Mouse (Mus musculus) midbrain, embryonic 14.5 days (tissue): ENCODE results near the gene Sh3yl1. TPM values are rescaled to one million over a fixed set of nuclear protein-coding genes. Genes with fewer than 3 reads are reported as not detected.

Experiments
- ATAC-seq: fragments of 200-750 bp; cut with Nextera tagmentation; 2 replicates; pipeline ENCODE4 v1.8.0; 2017; ENCODE audit warnings: moderate number of reproducible peaks, moderate library complexity; ENCODE audit not compliant: low FRiP score, low TSS enrichment
- DNase-seq: peaks from one replicate; pipeline ENCODE4 v3.0.0-alpha.2; 2015
- H3K27ac ChIP-seq: fragments of 300-500 bp; sonication (generic); replicated peaks from 2 replicates; pipeline ENCODE4 v1.5.1; 2014; ENCODE audit warnings: mild to moderate bottlenecking, low read depth, low read length, moderate library complexity
- H3K27me3 ChIP-seq: fragments of 300-500 bp; sonication (generic); 2 replicates; pipeline ENCODE4 v1.6.1; 2014; ENCODE audit warnings: low read length, control low read depth, mixed read lengths; ENCODE audit not compliant: control insufficient read depth, insufficient read depth
- H3K36me3 ChIP-seq: fragments of 300-500 bp; sonication (generic); 2 replicates; pipeline ENCODE4 v1.6.1; 2014; ENCODE audit warnings: low read length, control low read depth; ENCODE audit not compliant: control insufficient read depth, insufficient read depth
- H3K4me1 ChIP-seq: fragments of 300-500 bp; sonication (generic); 2 replicates; pipeline ENCODE4 v1.6.1; 2014; ENCODE audit warnings: mild to moderate bottlenecking, antibody characterized with exemption, low read length, control low read depth; ENCODE audit not compliant: control insufficient read depth, insufficient read depth
- H3K4me2 ChIP-seq: fragments of 300-500 bp; sonication (generic); 2 replicates; pipeline ENCODE4 v1.6.1; 2014; ENCODE audit warnings: mild to moderate bottlenecking, low read length, moderate library complexity
- H3K4me3 ChIP-seq: fragments of 300-500 bp; sonication (generic); replicated peaks from 2 replicates; pipeline ENCODE4 v1.5.1; 2014; ENCODE audit warnings: low read depth, low read length
- H3K9ac ChIP-seq: fragments of 300-500 bp; sonication (generic); replicated peaks from 2 replicates; pipeline ENCODE4 v1.6.1; 2014; ENCODE audit warnings: mild to moderate bottlenecking, low read length, moderate library complexity
- H3K9me3 ChIP-seq: fragments of 300-500 bp; sonication (generic); 2 replicates; pipeline ENCODE4 v1.6.1; 2016; ENCODE audit warnings: low read length, control low read depth, mixed read lengths; ENCODE audit not compliant: control insufficient read depth
- WGBS: fragments of 180-500 bp; shearing (Covaris S2); extraction: QIAGEN DNeasy Blood & Tissue Kit; methylation state at CpG from one replicate; pipeline ENCODE4 v1.1.7; 2014; 5-methylcytosine and 5-hydroxymethylcytosine counted together
- polyA plus RNA-seq: library from polyadenylated mRNA; unstranded; fragments of >200 nt; fragmentation: Nextera tagmentation; extraction: Ambion mirVana; gene quantifications from 2 replicates; pipeline ENCODE4 v1.2.1, GENCODE M21; 2014

Sh3yl1 gene
- polyA plus RNA-seq, 1 experiment from 2014 or later = 47.5 TPM

DNA sequence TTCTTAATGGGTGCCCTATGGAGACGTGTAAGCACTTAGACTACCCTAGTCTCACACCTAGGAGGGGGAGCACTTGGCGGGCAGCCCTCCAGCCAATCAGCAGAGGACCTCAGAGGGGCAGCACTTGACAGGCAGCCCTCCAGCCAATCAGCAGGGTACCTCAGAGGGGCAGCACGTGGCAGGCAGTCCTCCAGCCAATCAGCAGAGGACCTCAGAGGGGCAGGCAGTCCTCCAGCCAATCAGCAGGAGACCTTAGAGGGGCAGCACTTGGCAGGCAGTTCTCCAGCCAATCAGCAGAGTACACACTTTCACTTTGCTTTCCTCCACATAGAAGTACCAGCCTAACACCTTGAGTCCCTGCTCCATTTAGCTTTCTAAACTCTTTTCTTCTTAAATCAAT, 10.9 kb downstream of the Sh3yl1 start:
- no peak for DNase-seq
- Histone ChIP-seq H3K27ac (no peak overlapping the region), H3K27me3 (no peaks in the 10 kb centered on the region), H3K36me3 (peaks cover 15% of the 10 kb centered on the region), H3K9me3 (no peaks in the 10 kb centered on the region), H3K4me3 (no peak overlapping the region), H3K4me1 (no peaks in the 10 kb centered on the region), H3K4me2 (no peak overlapping the region), H3K9ac (no peak overlapping the region)
- no peak for ATAC-seq
- 93% methylated on average over 3 of the region's 3 CpGs for WGBS

- no peak for ATAC-seq
Measured at GRCm38 (mm10) chr12:30928182-30928581, 16.7 kb downstream of the Sh3yl1 start.

DNA sequence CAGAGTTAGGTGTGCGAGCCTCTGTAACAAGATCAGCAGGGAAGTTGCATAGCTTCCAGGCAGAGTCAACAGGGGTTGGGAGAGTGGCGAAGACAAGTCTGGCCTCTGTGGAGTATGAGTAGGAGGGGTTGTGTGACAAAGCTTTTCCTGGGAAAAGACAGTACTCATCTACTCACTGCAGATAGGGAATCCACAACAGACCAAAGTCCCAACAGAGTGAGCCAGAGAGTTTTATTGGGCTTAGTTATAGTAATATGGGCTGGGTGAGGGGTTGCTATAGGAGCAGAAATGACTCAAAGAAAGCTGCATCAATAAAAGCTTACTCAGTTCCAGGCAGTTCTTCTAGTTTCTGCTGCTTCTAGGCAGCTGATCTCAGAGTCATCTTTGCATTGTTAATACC, 21.8 kb downstream of the Sh3yl1 start:
- Histone ChIP-seq H3K9ac (no peak overlapping the region), H3K27ac (no peak overlapping the region), H3K9me3 (no peaks in the 10 kb centered on the region), H3K4me1 (no peaks in the 10 kb centered on the region), H3K27me3 (no peaks in the 10 kb centered on the region), H3K4me2 (no peak overlapping the region), H3K4me3 (no peak overlapping the region), H3K36me3 (peaks cover under 1% of the 10 kb centered on the region; the same call in 1 of the 2 replicates)
- WGBS = 88% methylated on average over 2 of the region's 2 CpGs
- no peak for DNase-seq
- ATAC-seq = no peak

More at GRCm38 (mm10) chr12:30928182-30928581, 16.7 kb downstream of the Sh3yl1 start:
- H3K4me2 ChIP-seq = no peak overlapping the region
- no peaks in the 10 kb centered on the region for H3K4me1 ChIP-seq
- H3K9ac ChIP-seq = no peak overlapping the region
- no peak for DNase-seq
- no peak overlapping the region for H3K4me3 ChIP-seq
- peaks cover 21% of the 10 kb centered on the region for H3K36me3 ChIP-seq
- H3K27me3 ChIP-seq = no peaks in the 10 kb centered on the region
- H3K27ac ChIP-seq = no peak overlapping the region
- 89% methylated on average over 6 of the region's 6 CpGs for WGBS
- H3K9me3 ChIP-seq = no peaks in the 10 kb centered on the region

DNA sequence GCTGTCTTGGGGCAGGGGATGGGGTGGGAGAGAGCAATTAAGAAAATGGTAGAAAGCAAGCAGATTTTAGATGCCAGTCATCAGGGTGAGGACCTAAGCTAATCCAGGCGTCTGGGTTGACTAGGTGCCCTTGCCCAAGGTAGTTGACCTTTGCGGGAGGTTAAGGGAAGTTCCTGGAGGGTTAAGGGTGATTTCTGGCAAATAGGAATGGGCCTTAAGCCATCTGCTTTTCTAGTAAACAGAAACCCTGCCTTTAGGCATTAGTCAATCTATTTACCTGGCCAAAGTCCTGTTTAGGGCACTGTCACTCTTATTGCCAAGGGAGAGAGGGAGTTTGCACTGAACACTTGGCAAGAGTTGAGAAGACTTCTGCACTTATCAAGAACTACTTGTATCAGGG, 25.4 kb downstream of the Sh3yl1 start:
- H3K27ac ChIP-seq = no peak overlapping the region
- no peak overlapping the region for H3K4me2 ChIP-seq
- WGBS = 79% methylated on average over 2 of the region's 2 CpGs
- DNase-seq (no peak), ATAC-seq (no peak)
- H3K4me1 ChIP-seq = no peaks in the 10 kb centered on the region
- no peak overlapping the region for H3K4me3 ChIP-seq
- peaks cover 27% of the 10 kb centered on the region for H3K36me3 ChIP-seq
- no peaks in the 10 kb centered on the region for H3K9me3 ChIP-seq
- H3K27me3 ChIP-seq = no peaks in the 10 kb centered on the region
- no peak overlapping the region for H3K9ac ChIP-seq

DNA sequence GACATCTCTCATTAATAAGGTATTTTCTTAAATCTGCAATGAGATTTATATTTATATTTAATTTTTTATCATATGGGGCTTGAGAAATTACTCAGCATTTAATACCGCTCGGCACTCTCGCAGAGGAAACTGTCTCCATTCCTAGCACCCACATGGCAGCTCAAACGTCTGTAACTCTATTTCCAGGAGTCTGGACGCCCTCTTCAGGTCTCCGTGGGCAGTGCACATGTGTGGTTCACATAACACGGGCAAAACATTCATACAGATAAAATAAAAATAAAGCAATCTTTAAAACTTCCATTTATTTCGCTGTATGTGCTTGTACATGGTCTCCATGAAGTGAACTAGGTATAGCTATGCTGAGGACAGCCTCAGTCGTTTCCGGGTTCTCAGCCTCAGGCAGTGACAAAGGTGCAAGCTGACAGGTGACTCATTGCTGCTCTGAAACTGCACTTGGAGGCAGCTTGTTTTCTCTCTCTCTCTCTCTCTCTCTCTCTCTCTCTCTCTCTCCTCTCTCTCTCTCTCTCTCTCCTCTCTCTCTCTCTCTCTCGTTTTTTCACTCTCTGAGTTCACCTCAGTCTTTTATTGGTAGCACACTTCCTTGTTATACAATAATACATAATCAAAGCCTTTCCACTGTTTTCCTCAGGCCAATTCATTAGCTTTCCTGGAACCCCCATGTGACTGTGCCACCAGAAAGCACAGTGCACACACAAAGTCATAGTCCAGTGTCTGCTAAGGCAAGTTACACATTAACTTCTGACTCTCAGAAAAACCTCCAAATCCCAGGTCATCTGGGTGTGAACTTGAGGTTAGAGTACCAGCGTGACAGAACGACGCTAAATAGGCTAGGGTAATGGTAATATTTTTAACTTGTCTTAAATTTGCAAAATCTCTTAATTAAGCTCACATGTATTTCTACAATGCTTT, 31.9 kb downstream of the Sh3yl1 start:
- no peak for DNase-seq
- WGBS = 88% methylated on average over 14 of the region's 14 CpGs
- ATAC-seq = no peak

GRCm38 (mm10) chr12:30944197-30944596, 32.7 kb downstream of the Sh3yl1 start:
- H3K9me3 ChIP-seq = no peaks in the 10 kb centered on the region
- no peak for DNase-seq

More for the DNA sequence above, 31.9 kb downstream of the Sh3yl1 start:
- Histone ChIP-seq H3K4me1 (no peaks in the 10 kb centered on the region), H3K9ac (no peak overlapping the region), H3K9me3 (no peaks in the 10 kb centered on the region), H3K4me2 (no peak overlapping the region), H3K4me3 (no peak overlapping the region), H3K27ac (no peak overlapping the region), H3K27me3 (no peaks in the 10 kb centered on the region), H3K36me3 (peaks cover 48% of the 10 kb centered on the region)

DNA sequence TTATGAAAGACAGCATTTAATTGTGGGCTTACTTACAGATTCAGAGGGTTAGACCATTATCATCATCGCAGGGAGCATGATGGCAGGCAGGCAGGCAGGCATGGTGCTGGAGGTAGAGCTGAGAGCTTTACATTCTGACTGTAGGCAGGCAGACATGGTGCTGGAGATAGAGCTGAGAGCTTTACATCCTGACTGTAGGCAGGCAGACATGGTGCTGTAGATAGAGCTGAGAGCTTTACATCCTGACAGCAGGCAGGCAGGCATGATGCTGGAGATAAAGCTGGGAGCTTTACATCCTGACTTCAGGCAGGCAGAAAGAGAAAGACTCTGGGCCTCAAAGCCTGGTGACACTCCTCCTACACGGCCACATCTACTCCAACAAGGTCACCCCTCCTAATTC, 59.2 kb downstream of the Sh3yl1 start:
- Histone ChIP-seq H3K27me3 (no peaks in the 10 kb centered on the region), H3K4me2 (no peak overlapping the region), H3K36me3 (no peaks in the 10 kb centered on the region), H3K27ac (no peak overlapping the region), H3K4me1 (no peaks in the 10 kb centered on the region), H3K4me3 (no peak overlapping the region), H3K9ac (no peak overlapping the region), H3K9me3 (no peaks in the 10 kb centered on the region)
- WGBS = 78% methylated on average over 2 of the region's 2 CpGs
- no peak for DNase-seq
- no peak for ATAC-seq

More at GRCm38 (mm10) chr12:30944197-30944596, 32.7 kb downstream of the Sh3yl1 start:
- no peak for ATAC-seq
- H3K4me1 ChIP-seq = no peaks in the 10 kb centered on the region
- 56% methylated on average over 3 of the region's 3 CpGs for WGBS
- H3K27ac ChIP-seq = no peak overlapping the region
- H3K4me3 ChIP-seq = no peak overlapping the region
- H3K36me3 ChIP-seq = peaks cover 40% of the 10 kb centered on the region
- no peak overlapping the region for H3K9ac ChIP-seq
- H3K27me3 ChIP-seq = no peaks in the 10 kb centered on the region
- no peak overlapping the region for H3K4me2 ChIP-seq

GRCm38 (mm10) chr12:31003795-31004194, 92.3 kb downstream of the Sh3yl1 start:
- Histone ChIP-seq H3K36me3 (no peaks in the 10 kb centered on the region), H3K4me2 (no peak overlapping the region), H3K4me1 (no peaks in the 10 kb centered on the region), H3K27me3 (no peaks in the 10 kb centered on the region), H3K4me3 (no peak overlapping the region), H3K9me3 (no peaks in the 10 kb centered on the region), H3K27ac (no peak overlapping the region), H3K9ac (no peak overlapping the region)
- DNase-seq (no peak), ATAC-seq (no peak)
- WGBS = 85% methylated on average over 4 of the region's 4 CpGs

DNA sequence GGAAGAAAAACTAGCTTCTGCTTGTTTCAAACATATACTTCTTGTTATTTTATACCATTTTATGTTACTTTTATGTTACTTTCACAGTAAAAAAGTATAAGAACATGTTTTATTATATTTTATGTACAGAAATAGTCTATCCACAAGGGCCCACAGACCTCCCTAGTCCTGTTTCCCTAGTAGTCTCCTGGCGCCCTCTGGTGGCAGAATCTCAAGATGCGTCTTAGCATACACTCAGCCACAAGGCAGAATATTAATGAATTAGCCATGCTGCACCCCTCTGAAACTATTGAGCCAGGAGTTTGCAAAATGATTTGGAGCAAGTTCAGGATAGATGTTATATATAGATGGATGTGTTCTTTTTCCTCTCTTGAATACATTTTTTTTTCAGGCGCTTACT, 93.5 kb downstream of the Sh3yl1 start:
- Histone ChIP-seq H3K27me3 (no peaks in the 10 kb centered on the region), H3K9ac (no peak overlapping the region), H3K36me3 (no peaks in the 10 kb centered on the region), H3K4me3 (no peak overlapping the region), H3K27ac (no peak overlapping the region), H3K4me1 (no peaks in the 10 kb centered on the region), H3K4me2 (no peak overlapping the region), H3K9me3 (no peaks in the 10 kb centered on the region)
- 23% methylated on average over 3 of the region's 3 CpGs for WGBS
- no peak for ATAC-seq
- DNase-seq = peak; percentile 87
